Mouse (Mus musculus) CD4-positive, CD25-positive, alpha-beta regulatory T cell, adult 4 months (primary cell): ENCODE measurements around the gene Ppm1d. TPM values are rescaled to one million over a fixed set of nuclear protein-coding genes. Genes with fewer than 3 reads are reported as not detected.

Experiments
- ATAC-seq: one replicate; pipeline ENCODE4 v1.8.0; 2017
- polyA plus RNA-seq, 2 experiments: library from polyadenylated mRNA; unstranded; fragments of 100-300 nt; shearing (Covaris generic); gene quantifications; one replicate each; pipeline ENCODE4 v1.2.1; 2017

The Ppm1d gene
- 1 to 10 TPM; 3.0 to 5.2 TPM for polyA plus RNA-seq

GRCm38 (mm10) chr11:85310713-85311574 is at the start of gene Ppm1d:
TSS of gene Ppm1d (plus strand) at chr11:85311244.
- peak; percentile 91 for ATAC-seq

- no peak for ATAC-seq
Measured at GRCm38 (mm10) chr11:85264635-85265034, 46.4 kb upstream of the Ppm1d start.

DNA sequence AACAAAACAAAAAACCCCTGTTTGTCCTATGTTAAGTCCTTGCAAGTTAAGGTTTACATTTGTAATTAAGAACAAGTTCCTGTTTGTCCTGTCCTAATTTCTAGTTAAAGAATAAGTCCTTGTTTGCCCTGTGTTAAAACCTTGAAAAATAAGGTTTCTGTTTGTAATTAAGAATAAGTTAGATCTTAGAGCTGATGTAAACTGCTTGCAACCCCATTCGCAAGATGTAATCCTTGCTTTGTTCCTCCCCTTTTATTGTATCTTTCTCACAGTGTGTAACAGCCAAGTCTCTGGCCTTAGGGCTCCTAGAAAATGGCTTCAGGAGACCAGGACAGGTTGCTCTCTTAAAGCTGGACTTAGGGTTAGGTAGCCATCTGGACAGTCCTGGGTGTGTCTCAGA is 43.7 kb upstream of the Ppm1d start:
- no peak for ATAC-seq

DNA sequence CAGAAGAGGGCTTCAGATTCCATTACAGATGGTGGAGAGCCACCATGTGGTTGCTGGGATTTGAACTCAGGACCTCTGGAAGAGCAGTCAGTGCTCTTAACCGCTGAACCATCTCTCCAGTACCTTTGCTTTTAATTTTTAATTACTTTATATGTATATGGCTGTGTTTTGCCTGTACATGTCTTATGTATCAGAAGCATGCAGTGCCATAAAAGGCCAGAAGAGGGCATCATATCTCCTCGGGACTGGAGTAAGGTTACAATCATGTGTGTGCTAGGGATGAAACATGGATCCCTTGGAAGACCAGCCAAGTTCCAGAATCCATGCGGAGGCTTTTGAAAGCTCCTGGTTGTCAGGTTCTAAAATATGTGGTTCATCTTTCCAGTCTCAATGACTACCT is 40.4 kb upstream of the Ppm1d start:
- no peak for ATAC-seq

DNA sequence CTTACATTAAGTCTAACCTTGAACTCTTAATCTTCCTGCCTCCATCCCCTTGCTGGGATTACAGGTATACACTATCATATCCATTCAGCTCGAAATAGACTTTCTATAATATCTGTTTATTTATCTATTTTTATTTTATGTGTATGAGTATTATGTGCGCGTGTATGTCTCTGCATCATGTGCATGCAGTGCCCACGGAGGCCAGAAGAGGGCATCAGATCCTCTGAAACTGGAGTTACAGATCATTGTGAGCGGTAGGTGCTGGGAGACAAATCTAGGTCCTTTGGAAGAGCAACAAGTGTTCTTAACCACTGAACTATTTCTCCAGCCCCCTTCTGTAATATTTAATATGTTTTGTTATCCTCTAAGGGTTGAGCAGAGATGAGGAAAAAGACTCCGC is 37.7 kb upstream of the Ppm1d start:
- no peak for ATAC-seq

GRCm38 (mm10) chr11:85275151-85275550 is 35.9 kb upstream of the Ppm1d start:
- no peak for ATAC-seq

- no peak for ATAC-seq
Measured at GRCm38 (mm10) chr11:85277609-85278008, 33.4 kb upstream of the Ppm1d start.

DNA sequence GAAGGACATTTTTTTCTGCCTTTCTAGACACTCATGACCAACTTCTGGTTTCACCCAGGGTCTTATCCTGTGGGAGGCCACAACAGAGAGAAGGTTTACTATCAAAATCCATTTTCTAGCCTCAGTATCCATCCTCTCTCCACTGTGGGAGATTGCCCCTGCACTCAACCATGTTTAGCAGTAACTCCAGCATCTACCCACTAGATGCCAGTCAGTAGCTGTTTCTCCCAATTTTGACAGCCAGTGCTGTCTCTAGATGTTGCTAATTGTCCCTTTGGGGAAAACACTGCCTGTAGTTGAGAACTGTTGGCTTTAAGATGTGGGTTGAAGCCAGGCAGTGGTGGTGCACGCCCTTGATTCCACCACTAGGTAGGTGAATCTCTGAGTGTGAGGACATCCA is 32.9 kb upstream of the Ppm1d start:
- ATAC-seq: no peak

GRCm38 (mm10) chr11:85281219-85281878 is 29.7 kb upstream of the Ppm1d start:
- ATAC-seq: no peak

DNA sequence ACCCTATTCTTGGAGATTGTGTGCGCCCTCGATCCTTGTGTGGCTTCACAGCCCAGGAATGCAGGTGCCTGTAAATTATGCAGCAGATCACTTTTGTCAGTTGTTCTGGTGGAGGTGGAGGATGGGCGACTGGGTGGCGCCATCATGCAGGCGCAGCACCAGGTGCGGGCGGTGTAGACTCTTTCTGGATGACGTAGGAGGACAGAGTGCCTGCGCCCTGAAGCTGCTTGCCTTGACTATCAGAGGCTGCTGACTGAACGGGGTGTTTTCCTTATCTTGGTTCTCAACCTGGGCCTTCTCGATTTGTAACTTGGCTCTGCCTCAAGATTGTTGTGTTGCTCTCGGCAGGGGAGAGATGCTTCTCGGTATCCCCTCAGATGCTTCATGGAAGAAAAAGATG is 13.1 kb upstream of the Ppm1d start:
- no peak for ATAC-seq

DNA sequence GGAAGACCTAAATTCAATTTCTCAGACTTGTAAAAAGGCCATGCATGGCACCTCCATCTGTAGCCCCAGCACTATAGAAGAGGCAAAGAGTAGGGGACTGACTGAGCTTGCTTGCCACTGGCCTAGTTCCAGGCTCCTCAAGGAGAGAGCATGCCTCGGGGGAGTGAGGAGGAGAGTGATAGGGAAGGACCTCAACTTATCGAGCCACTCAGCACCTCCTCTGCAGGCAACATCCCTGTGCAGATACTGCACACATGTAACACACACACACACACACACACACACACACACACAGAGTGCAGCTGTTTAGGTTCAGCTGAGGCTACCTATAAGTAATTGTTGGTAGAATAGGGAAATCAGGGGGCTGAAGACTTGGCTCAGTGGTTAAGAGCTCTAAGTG is 11.2 kb upstream of the Ppm1d start:
- no peak for ATAC-seq

- no peak for ATAC-seq
Measured at GRCm38 (mm10) chr11:85301161-85301560, 9.9 kb upstream of the Ppm1d start.

DNA sequence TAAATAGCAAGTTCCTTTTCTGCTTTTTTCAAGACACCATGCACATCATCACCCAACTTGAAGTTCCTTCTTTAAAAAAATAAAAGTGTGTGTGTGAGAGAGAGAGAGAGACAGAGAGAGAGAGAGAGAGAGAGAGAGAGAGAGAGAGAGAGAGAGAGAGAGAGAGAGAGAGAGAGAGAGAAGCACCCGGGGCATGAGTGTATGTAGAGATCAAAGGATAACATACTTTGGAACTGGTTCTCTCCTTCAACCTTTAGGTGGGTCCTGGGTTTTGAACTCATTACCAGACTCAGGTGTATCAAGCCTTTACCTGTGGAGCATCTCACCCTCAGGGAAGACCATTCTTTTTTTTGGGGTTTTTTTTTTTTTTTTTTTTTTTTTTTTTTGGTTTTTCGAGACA is 9.2 kb upstream of the Ppm1d start:
- ATAC-seq: no peak

GRCm38 (mm10) chr11:85306577-85307260 is 4.3 kb upstream of the Ppm1d start:
- ATAC-seq: no peak

- ATAC-seq: no peak
Measured at GRCm38 (mm10) chr11:85308799-85309198, 2.2 kb upstream of the Ppm1d start.

GRCm38 (mm10) chr11:85310407-85310712 is 684 bp upstream of the Ppm1d start:
- no peak for ATAC-seq

DNA sequence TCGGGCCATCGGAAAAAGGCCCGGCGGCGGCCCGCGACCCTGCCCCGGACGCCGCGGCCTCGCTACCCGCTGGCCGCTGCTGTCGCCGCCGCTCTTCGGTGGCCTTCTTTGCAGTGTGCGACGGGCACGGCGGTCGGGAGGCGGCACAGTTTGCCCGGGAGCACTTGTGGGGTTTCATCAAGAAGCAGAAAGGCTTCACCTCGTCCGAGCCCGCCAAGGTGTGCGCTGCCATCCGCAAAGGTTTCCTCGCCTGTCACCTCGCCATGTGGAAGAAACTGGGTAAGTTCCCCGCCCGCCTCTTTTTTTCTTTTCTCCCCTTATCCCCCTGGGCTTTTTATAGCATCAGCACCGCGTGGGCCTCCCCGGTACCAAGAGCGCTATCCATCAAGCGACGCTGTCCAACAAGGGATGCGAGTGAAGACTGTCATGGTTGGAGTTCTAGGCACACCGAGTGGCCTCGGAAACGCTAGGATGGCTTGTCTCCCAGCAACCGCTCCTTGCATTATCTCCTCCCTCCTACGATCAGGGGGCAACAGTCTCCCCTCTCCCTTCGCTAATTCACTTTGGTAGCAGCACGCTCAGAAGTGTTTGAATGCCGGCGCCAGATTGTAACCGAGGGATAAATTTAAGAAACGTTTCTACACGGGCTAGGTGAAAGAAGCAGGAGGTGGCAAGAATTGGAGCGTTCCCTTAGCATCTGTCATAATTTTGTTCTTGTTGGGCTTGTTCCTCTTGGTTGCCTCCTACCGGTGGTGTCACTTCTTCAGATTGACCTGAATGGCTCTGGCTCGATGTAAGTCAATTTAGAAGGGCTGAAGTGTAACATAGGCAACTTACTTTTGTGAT is 824 bp downstream of the Ppm1d start:
- peak; percentile 38 for ATAC-seq

DNA sequence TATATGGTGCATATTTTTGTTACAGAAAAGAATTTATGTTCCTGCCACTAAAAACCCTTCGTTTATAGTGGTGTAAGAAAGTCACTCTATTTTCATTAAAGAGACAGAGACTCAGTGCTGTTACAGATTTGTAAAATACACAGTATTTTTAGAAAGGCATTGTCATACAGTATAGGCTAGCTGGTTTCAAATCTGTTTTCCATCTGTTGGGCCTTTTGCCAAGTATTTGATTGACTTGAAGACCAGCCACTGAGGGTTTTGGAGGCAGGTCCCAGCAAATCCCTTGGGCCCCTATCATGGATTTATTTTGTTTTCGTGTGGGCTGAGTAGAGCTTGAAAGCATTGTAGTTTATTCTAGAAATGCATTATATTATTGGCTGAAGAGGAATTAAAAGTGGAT is 1.8 kb downstream of the Ppm1d start:
- ATAC-seq: no peak

DNA sequence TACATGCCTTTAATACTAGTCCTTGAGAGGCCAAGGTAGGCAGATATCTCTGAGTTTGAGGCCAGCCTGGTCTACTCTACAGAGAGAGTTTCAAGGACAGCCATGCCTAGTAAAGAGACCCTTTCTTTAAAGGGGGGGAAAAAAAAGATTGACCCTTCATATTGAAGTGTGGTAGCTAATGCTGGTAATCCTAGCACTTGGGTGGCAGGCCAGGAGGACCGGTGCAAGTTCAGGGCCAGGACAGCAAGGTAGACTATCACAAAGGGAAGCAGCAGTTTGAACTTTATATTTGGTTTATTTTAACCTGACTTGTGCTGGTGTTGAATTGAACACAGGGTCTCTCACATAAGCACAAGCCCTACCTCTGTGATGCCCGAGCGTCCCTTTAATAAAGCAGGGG is 2.3 kb downstream of the Ppm1d start:
- ATAC-seq: no peak

DNA sequence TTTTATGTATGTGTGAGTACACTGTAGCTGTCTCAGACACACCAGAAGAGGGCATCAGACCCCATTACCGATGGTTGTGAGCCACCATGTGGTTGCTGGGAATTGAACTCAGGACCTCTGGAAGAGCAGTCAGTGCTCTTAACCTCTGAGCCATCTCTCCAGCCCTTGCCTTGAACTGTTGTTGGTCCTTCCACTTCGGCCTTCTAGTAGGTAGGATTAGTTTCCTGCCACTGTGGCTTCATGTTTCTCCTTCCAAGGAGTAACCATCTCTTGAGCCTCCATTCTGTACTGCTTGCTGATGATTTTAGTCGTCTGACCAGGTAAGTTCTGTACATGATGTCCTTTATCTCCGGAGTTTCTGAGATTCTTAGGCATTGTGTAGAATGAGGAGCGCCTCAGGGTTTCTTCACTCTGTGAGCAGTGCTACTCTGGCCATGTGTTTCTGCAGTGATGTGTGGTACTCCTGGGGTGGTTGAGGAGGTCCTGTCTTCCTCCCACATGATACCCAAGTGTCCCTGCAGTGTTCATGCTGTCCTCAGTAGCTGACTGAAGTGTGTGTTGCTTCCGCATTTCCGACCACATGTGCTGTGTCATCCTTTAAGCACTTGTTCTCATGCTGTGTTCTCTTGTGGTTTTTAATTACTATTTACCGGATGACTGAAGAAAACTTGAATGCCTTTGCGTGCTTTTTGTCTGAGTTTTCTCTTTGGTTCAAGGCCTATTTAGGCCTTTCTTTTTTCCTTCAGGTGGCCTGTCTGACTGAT is 12.7 kb downstream of the Ppm1d start:
- peak; percentile 84 for ATAC-seq

DNA sequence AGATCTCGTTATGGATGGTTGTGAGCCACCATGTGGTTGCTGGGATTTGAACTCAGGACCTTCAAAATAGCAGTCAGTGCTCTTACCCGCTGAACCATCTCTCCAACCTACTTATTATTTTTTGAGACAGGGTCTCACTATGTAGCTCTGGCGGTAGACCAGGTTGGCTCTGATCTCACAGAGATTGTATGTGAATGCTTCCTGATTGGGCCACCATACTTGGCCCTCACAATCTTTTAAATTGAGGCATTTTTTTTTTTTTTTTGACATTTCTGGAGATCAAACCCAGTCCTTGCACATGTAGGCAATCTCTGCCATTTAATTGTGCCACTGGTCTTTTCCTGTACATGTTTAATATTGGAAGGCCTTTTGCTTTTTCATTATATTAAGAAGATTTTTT is 17.7 kb downstream of the Ppm1d start:
- ATAC-seq: no peak
